Mouse (Mus musculus) myocyte (in vitro differentiated cells): ENCODE results near the gene Prph. TPM values are rescaled to one million over a fixed set of nuclear protein-coding genes. Genes with fewer than 3 reads are reported as not detected.

Source experiments
- H3K27me3 ChIP-seq: one replicate; pipeline ENCODE4 v1.6.1; 2011; ENCODE audit not compliant: control insufficient read depth, insufficient read depth, insufficient read length
- H3K36me3 ChIP-seq: one replicate; pipeline ENCODE4 v1.6.1; 2011; ENCODE audit not compliant: control insufficient read depth, insufficient read depth
- H3K4me2 ChIP-seq: one replicate; pipeline ENCODE4 v1.6.1; 2011; ENCODE audit warnings: low read depth, control low read depth
- H3K4me3 ChIP-seq: one replicate; pipeline ENCODE4 v1.5.1; 2011; ENCODE audit warnings: mild to moderate bottlenecking, control low read depth, moderate library complexity
- H3K79me2 ChIP-seq: one replicate; pipeline ENCODE4 v1.6.1; 2011; ENCODE audit not compliant: control insufficient read depth, insufficient read depth
- H3ac ChIP-seq: one replicate; pipeline ENCODE4 v1.6.1; 2011; ENCODE audit not compliant: control insufficient read depth, insufficient read length
- CEBPB ChIP-seq: IDR thresholded peaks from 2 replicates; pipeline ENCODE4 v1.6.1; 2011; ENCODE audit warnings: mild to moderate bottlenecking, moderate library complexity; ENCODE audit not compliant: poor library complexity, insufficient read depth, severe bottlenecking
- E2F4 ChIP-seq: IDR thresholded peaks from one replicate; pipeline ENCODE4 v1.6.1; 2011; ENCODE audit warnings: mild to moderate bottlenecking, control low read depth, moderate library complexity; ENCODE audit not compliant: insufficient read depth
- MAX ChIP-seq: IDR thresholded peaks from one replicate; pipeline ENCODE4 v1.6.1; 2011; ENCODE audit warnings: low read depth, mild to moderate bottlenecking, control low read depth
- MYOD1 ChIP-seq, 3 experiments: IDR thresholded peaks; one replicate each; pipeline ENCODE4 v1.6.1; 2011; ENCODE audit warnings: control low read depth in 2 of 3, low read depth in 2 of 3, mild to moderate bottlenecking in 2 of 3, moderate library complexity in 1 of 3; ENCODE audit not compliant: insufficient read length in 2 of 3, control insufficient read depth in 1 of 3
- MYOG ChIP-seq, 3 experiments: IDR thresholded peaks; one replicate each; pipeline ENCODE4 v1.6.1; 2011; ENCODE audit warnings: control low read depth in 2 of 3, low read depth in 2 of 3, mild to moderate bottlenecking in 2 of 3; ENCODE audit not compliant: insufficient read length in 2 of 3, control insufficient read depth in 1 of 3, insufficient read depth in 1 of 3
- POLR2A ChIP-seq: IDR thresholded peaks from one replicate; pipeline ENCODE4 v1.6.1; 2011; ENCODE audit warnings: low read depth, mild to moderate bottlenecking, control low read depth, moderate library complexity; ENCODE audit not compliant: insufficient read length
- POLR2AphosphoS2 ChIP-seq: IDR thresholded peaks from one replicate; pipeline ENCODE4 v1.6.1; 2011; ENCODE audit warnings: low read depth, control low read depth; ENCODE audit not compliant: insufficient read length
- REST ChIP-seq: IDR thresholded peaks from one replicate; pipeline ENCODE4 v1.6.1; 2011; ENCODE audit warnings: mild to moderate bottlenecking, control low read depth, moderate library complexity; ENCODE audit not compliant: insufficient read depth, insufficient read length
- SRF ChIP-seq: IDR thresholded peaks from one replicate; pipeline ENCODE4 v1.6.1; 2011; ENCODE audit warnings: low read depth; ENCODE audit not compliant: control insufficient read depth, insufficient read length
- TCF12 ChIP-seq: IDR thresholded peaks from one replicate; pipeline ENCODE4 v1.6.1; 2011; ENCODE audit warnings: mild to moderate bottlenecking, control low read depth; ENCODE audit not compliant: poor library complexity, insufficient read depth, severe bottlenecking
- TCF3 ChIP-seq: IDR thresholded peaks from one replicate; pipeline ENCODE4 v1.6.1; 2011; ENCODE audit warnings: low read depth, control low read depth; ENCODE audit not compliant: insufficient read length
- USF1 ChIP-seq: IDR thresholded peaks from one replicate; pipeline ENCODE4 v1.6.1; 2011; ENCODE audit warnings: low read depth, mild to moderate bottlenecking, control low read depth, moderate library complexity
- polyA plus RNA-seq: library from polyadenylated mRNA; unstranded; fragments of >200 nt; fragmentation: generic; extraction: Trizol; gene quantifications from one replicate; pipeline ENCODE4 v1.2.1, GENCODE M21; 2012; ENCODE audit warnings: missing spikeins

Gene Prph
- polyA plus RNA-seq, 1 experiment = 0.98 TPM

DNA sequence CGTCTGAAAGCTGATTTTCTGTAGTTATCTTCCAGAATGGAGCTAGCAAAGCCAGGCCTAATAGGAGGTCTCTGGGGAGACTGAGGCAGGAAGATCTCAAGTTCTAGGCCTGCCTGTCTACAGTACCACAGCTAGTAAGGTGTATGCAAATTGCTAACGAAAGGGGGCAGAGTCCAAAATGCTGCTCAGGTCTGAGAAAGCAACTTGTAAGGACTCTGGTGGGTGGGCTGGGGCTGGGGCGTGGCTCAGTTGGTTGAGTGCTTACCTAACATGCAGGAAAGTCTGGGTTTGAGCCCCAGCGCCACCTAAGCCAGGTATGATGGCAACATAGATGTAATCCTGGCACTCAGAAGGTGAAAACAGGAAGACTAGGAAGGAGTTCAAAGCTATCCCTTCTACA, 34.8 kb upstream of the Prph start:
- Histone ChIP-seq H3K79me2 (no peaks in the 10 kb centered on the region), H3ac (no peak overlapping the region), H3K4me3 (no peak overlapping the region), H3K36me3 (no peaks in the 10 kb centered on the region), H3K27me3 (no peaks in the 10 kb centered on the region), H3K4me2 (no peak overlapping the region)
- TF ChIP-seq CEBPB = no peak
- no peak for TF ChIP-seq REST
- no peak for TF ChIP-seq USF1
- TF ChIP-seq SRF = no peak
- no peak for TF ChIP-seq TCF12
- no peak for TF ChIP-seq MYOG (IDR thresholded peaks at IDR 0.05; ENCODE audit: control insufficient read depth in 1 of 3, insufficient read depth in 1 of 3, insufficient read length in 2 of 3, low read depth in 2 of 3)
- no peak for TF ChIP-seq TCF3
- no peak for TF ChIP-seq POLR2A

- H3K79me2 ChIP-seq = no peaks in the 10 kb centered on the region
- no peak overlapping the region for H3K4me3 ChIP-seq
- TF ChIP-seq SRF = no peak
- TF ChIP-seq MAX = no peak
- no peak for TF ChIP-seq POLR2AphosphoS2
- no peak for TF ChIP-seq TCF12
- no peak for TF ChIP-seq REST
- TF ChIP-seq MYOD1 (IDR thresholded peaks at IDR 0.05; ENCODE audit: control insufficient read depth in 1 of 3, insufficient read length in 2 of 3, low read depth in 2 of 3) = no peak
- TF ChIP-seq CEBPB = no peak
- no peak for TF ChIP-seq USF1
- TF ChIP-seq E2F4 = no peak
- no peak for TF ChIP-seq MYOG (IDR thresholded peaks at IDR 0.05; ENCODE audit: control insufficient read depth in 1 of 3, insufficient read depth in 1 of 3, insufficient read length in 2 of 3, low read depth in 2 of 3)
- TF ChIP-seq TCF3 = no peak
- no peak for TF ChIP-seq POLR2A
- H3K36me3 ChIP-seq = no peaks in the 10 kb centered on the region
- H3K27me3 ChIP-seq = no peaks in the 10 kb centered on the region
- no peak overlapping the region for H3K4me2 ChIP-seq
- H3ac ChIP-seq = no peak overlapping the region
These were observed 33.7 kb upstream of the Prph start for GRCm38 (mm10) chr15:99021255-99021654.

DNA sequence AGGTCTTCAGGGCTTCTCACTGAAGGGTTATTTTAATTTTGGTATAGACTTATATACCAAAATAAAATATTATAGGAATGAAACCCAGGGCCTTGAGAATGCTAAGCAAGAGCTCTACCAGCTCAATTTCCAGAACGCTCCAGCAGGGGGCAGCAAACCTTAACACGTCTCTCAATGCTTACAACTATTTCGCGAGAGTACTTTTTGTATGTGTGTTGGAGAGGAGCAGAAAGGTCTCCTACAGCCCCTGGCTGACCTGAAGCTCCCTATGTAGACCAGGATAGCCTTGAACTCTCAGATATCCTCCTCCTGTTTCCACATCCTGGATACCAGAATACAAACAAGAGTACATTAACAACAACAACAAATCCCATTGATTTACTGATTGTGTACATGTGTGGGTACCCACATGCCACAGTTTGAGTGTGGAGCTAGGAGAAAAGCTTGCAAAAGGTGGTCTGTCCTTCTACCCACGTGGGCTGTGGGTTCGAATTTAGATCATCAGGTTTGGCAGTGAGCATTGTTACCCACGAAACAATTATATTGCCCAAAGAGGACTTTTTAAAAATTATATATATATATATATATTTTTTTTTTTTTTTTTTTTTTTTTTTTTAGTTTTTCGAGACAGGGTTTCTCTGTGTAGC, 30.2 kb upstream of the Prph start:
- no peaks in the 10 kb centered on the region for H3K79me2 ChIP-seq
- no peak for TF ChIP-seq CEBPB
- no peak for TF ChIP-seq MAX
- no peak for TF ChIP-seq MYOD1 (IDR thresholded peaks at IDR 0.05; ENCODE audit: control insufficient read depth in 1 of 3, insufficient read length in 2 of 3, low read depth in 2 of 3)
- TF ChIP-seq POLR2AphosphoS2 = no peak
- TF ChIP-seq MYOG (IDR thresholded peaks at IDR 0.05; ENCODE audit: control insufficient read depth in 1 of 3, insufficient read depth in 1 of 3, insufficient read length in 2 of 3, low read depth in 2 of 3) = no peak
- no peak for TF ChIP-seq TCF3
- no peak for TF ChIP-seq REST
- no peak for TF ChIP-seq E2F4
- no peak for TF ChIP-seq POLR2A
- no peak for TF ChIP-seq USF1
- TF ChIP-seq TCF12 = no peak
- TF ChIP-seq SRF = no peak
- H3ac ChIP-seq = no peak overlapping the region
- peak overlapping the region; percentile 37 for H3K4me2 ChIP-seq
- no peak overlapping the region for H3K4me3 ChIP-seq
- H3K36me3 ChIP-seq = no peaks in the 10 kb centered on the region
- H3K27me3 ChIP-seq = no peaks in the 10 kb centered on the region

DNA sequence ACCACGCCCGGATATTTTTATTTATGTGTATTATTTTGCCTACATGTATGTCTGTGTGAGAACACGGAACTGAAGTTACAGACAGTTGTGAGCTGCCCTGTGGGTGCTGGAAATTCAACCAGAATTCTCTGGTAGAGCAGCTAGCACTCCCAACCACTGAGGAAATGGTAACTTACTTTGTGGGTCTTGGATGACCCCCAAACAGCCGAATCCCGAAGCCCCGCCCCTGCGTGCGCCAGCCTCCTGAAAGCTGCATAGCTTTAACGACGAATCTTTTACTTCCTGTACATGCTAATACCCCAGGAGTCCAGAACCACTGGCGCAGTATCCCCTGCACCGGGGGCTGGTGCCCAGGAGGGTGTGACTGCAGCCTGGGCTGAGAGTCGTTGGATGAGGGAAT, 29.6 kb upstream of the Prph start:
- H3K27me3 ChIP-seq = no peaks in the 10 kb centered on the region
- no peak overlapping the region for H3K4me2 ChIP-seq
- no peak overlapping the region for H3K4me3 ChIP-seq
- no peak overlapping the region for H3ac ChIP-seq
- H3K79me2 ChIP-seq = peaks cover 2% of the 10 kb centered on the region
- TF ChIP-seq E2F4 (no peak), MAX (no peak), USF1 (no peak), REST (no peak), TCF12 (no peak), SRF (no peak), POLR2A (no peak), MYOD1 (IDR thresholded peaks at IDR 0.05; ENCODE audit: control insufficient read depth in 1 of 3, insufficient read length in 2 of 3, low read depth in 2 of 3) (no peak), CEBPB (no peak)
- no peaks in the 10 kb centered on the region for H3K36me3 ChIP-seq

GRCm38 (mm10) chr15:99026259-99026658, 28.7 kb upstream of the Prph start:
- no peak overlapping the region for H3ac ChIP-seq
- no peaks in the 10 kb centered on the region for H3K27me3 ChIP-seq
- TF ChIP-seq USF1 (no peak), POLR2AphosphoS2 (no peak), MAX (no peak), MYOG (IDR thresholded peaks at IDR 0.05; ENCODE audit: control insufficient read depth in 1 of 3, insufficient read depth in 1 of 3, insufficient read length in 2 of 3, low read depth in 2 of 3) (no peak), TCF12 (no peak), E2F4 (no peak), REST (no peak), CEBPB (no peak), POLR2A (no peak), MYOD1 (IDR thresholded peaks at IDR 0.05; ENCODE audit: control insufficient read depth in 1 of 3, insufficient read length in 2 of 3, low read depth in 2 of 3) (no peak)
- no peaks in the 10 kb centered on the region for H3K36me3 ChIP-seq
- H3K4me2 ChIP-seq = no peak overlapping the region
- H3K4me3 ChIP-seq = no peak overlapping the region
- peaks cover 10% of the 10 kb centered on the region for H3K79me2 ChIP-seq
